ENCODE assay signal across 8 mouse cellular contexts in the genomic region with DNA sequence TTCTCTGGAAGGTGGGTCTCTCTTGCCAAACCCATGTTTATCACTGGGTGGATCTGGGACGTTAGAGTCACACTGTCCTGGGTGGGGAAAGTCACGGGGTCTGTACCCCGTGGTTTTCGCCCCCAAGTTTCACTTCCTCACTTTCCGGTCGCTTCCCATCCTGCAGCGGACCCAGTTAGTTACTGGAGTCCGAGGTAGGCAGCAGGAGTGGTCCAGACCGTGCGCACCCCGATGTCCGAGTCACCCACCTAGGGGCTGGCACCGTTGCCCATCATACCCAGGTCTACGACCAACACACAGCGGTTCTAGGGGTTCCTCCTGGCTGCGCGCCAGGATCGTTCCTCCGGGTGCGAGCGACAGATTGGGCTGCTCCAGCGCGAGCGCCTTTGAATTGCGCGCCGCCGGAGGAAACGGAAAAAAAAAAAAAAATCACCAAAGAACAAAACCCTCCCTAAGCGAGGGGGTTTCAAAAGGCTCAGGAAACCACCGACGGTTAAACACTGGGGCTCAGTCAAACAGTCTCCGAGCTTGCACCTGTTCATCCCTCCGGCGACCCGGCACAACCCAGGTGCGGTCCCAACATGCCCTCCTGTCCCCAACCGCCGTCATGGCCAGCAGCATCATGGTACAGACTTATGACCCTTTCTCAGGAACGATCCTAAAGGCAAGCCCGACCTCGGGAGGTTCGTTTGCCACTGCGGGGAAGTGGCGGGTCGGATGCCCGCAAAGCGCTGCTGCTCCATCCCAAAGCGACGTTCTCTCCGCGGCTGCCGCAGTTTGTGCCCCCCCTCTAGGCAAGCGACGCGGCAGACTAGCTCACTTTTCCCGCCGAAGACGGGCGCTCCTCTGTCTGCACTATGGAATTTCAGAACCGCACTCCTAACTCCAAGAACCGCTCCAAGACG. TPM values are rescaled to one million over a fixed set of nuclear protein-coding genes. Genes with fewer than 3 reads are reported as not detected.
DNase-seq lines count a peak whose midpoint lies in the region; ATAC-seq and TF ChIP-seq lines count a peak whose summit lies in the region.

No protein-coding gene starts in this region.

- under 1% methylated on average over 63 of the region's 63 CpGs for WGBS in neural tube, embryonic 11.5 days
- under 1% methylated on average over 63 of the region's 63 CpGs for WGBS in thymus, adult 2 months

- H3K4me3 ChIP-seq in neural tube, embryonic 11.5 days (ENCODE audit: low read depth, low read length), result peak overlapping the region; percentile 82
- peak overlapping the region; percentile 74 for H3K4me3 ChIP-seq in thymus, adult 2 months (ENCODE audit: control insufficient read depth, insufficient read depth, low read length)

- H3K9me3 ChIP-seq in neural tube, embryonic 11.5 days (ENCODE audit: control insufficient read depth, low read length), result no peaks in the 10 kb centered on the region

- no peaks in the 10 kb centered on the region for H3K27me3 ChIP-seq in neural tube, embryonic 11.5 days (ENCODE audit: control insufficient read depth, insufficient read depth, low read length)
- no peaks in the 10 kb centered on the region for H3K27me3 ChIP-seq in thymus, adult 2 months (ENCODE audit: control insufficient read depth, insufficient read depth, low read length)

- H3K9ac ChIP-seq in neural tube, embryonic 11.5 days (ENCODE audit: low read length), result peak overlapping the region; percentile 91

- H3K4me1 ChIP-seq in neural tube, embryonic 11.5 days (ENCODE audit: control insufficient read depth, insufficient read depth, low read length), result peaks cover 31% of the 10 kb centered on the region
- peaks cover 27% of the 10 kb centered on the region for H3K4me1 ChIP-seq in thymus, adult 2 months (replicated peaks; ENCODE audit: control insufficient read depth, insufficient read depth, low read length)

- H3K36me3 ChIP-seq in neural tube, embryonic 11.5 days (ENCODE audit: control insufficient read depth, insufficient read depth, low read length), result no peaks in the 10 kb centered on the region; the same call in 1 of the 2 replicates
- peaks cover 30% of the 10 kb centered on the region for H3K36me3 ChIP-seq in thymus, adult 2 months (ENCODE audit: control insufficient read depth, insufficient read depth, low read length)

- 0 out of 2 replicates have a peak, but pooled peaks have one; percentile 18 for TF ChIP-seq CTCF in thymus, adult 2 months (IDR thresholded peaks at IDR 0.05; ENCODE audit: borderline replicate concordance, control insufficient read depth, extremely low read depth, insufficient read depth, low read length, poor library complexity)

- intact Hi-C loops in gastrocnemius, postnatal 36 days (cut with DNase I), result loop anchor here (5.0 kb wide), 2 partner anchors 219 to 241 kb away; no protein-coding TSS in a partner anchor

- H3K27ac ChIP-seq in neural tube, embryonic 11.5 days (ENCODE audit: low read depth, low read length), result peak overlapping the region; percentile 74
- H3K27ac ChIP-seq in thymus, adult 2 months (ENCODE audit: control insufficient read depth, insufficient read depth, low read length), result peak overlapping the region; percentile 99

- ATAC-seq in inflammation-experienced regulatory T-cells, adult 6 months, result peak; percentile 64
- no peak for ATAC-seq in neural tube, embryonic 11.5 days (ENCODE audit: insufficient read depth, low FRiP score, low TSS enrichment)

- DNase-seq in layer of hippocampus, adult 9-11 months, result peak; percentile 32
- DNase-seq in layer of hippocampus, postnatal 14 days (ENCODE audit: low spot score in 2 of 2), result no peak
- peak; percentile 46 for DNase-seq in c-Kit-positive CD71-negative TER-119-negative erythroid progenitor cells, embryonic 14.5 days (ENCODE audit: low read depth)
- DNase-seq in gastrocnemius, postnatal 36 days, result peak; percentile 31 to 34
- peak; percentile 57 to 68 for DNase-seq in lung, adult 18-20 months
- DNase-seq in neural tube, embryonic 11.5 days (ENCODE audit: low spot score), result peak; percentile 65
- DNase-seq in thymus, adult 2 months, result peak; percentile 89

- H3K4me2 ChIP-seq in neural tube, embryonic 11.5 days (ENCODE audit: low read depth), result peak overlapping the region; percentile 79

- TF ChIP-seq POLR2A in thymus, adult 2 months (IDR thresholded peaks at IDR 0.05; ENCODE audit: control insufficient read depth, extremely low read depth, insufficient read depth, low read length, poor library complexity), result peak; percentile 78

RNA-seq across cellular contexts. Expression of a gene that starts 1.0 kb away (rescaled TPM):
- total RNA-seq in layer of hippocampus, postnatal 14 days (2021), result 10 to 100 TPM; 10.2 to 17.0 TPM
- total RNA-seq in gastrocnemius, postnatal 36 days (2021), result 1 to 10 TPM; 3.2 to 3.5 TPM
- polyA plus RNA-seq in inflammation-experienced regulatory T-cells, adult 6 months (2017; shearing (Covaris generic)), result 10 to 100 TPM; 11.6 to 15.8 (median 15.7) TPM
- 15.5 TPM in 2 replicates for polyA plus RNA-seq in neural tube, embryonic 11.5 days (2014; fragmentation: Nextera tagmentation; extraction: Ambion mirVana)
- polyA plus RNA-seq in thymus, adult 2 months (2012; rRNA removed), result 1,143 and 1,279 TPM in 2 replicates

Comparison
In these comparisons a context has a peak if more than half of its experiments do, and no peak if none do; other contexts are left out.
1. DNase-seq: peak in layer of hippocampus, adult 9-11 months (single experiment), c-Kit-positive CD71-negative TER-119-negative erythroid progenitor cells, embryonic 14.5 days (single experiment), gastrocnemius, postnatal 36 days (2 of 2), lung, adult 18-20 months (2 of 2), neural tube, embryonic 11.5 days (single experiment) and thymus, adult 2 months (single experiment); none in layer of hippocampus, postnatal 14 days (0 of 2).
2. RNA of a gene that starts 1.0 kb away (polyA plus RNA-seq): 1,143 to 1,279 TPM in thymus, adult 2 months; 11.6 to 15.8 TPM in inflammation-experienced regulatory T-cells, adult 6 months and 15.5 TPM in neural tube, embryonic 11.5 days; every median in the first group is over 10 times any median in the second.